Mouse (Mus musculus): Measurements from ENCODE around the gene Kcnt1.

DNA sequence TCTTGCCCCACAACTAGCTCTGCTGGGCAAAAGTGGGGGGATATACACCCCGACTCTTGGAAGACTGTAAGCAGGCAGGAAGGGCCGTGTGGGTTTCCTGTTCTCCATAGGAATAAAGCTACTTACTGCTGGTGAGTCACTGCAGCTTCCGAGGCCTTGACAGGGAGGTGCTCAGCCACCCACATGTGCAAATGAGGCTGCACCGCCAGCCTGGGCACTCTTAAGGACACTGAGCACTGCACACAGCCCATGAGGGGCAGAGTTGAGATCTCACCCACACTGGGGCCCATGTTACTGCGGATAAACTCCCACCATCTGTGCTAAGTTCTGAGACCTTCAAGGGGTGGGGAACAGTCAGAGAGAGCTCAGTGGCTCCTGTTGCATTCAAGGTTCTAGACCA, 3.1 kb downstream of the Kcnt1 start:
- TF ChIP-seq CTCF (conservative IDR thresholded peaks at IDR 0.05; ENCODE audit: low read length) (no peak), POU5F1 (IDR thresholded peaks at IDR 0.05; ENCODE audit: borderline replicate concordance, low read length) (no peak)
